Mouse (Mus musculus) layer of hippocampus, adult 9-10 months (tissue): ENCODE data around the gene Alcam.

ENCODE experiments used
- DNase-seq: peaks from one replicate; pipeline ENCODE4 v3.0.0; 2022; ENCODE audit warnings: low spot score

Alcam gene

GRCm38 (mm10) chr16:52443055-52443454, 10.8 kb downstream of the Alcam start:
- DNase-seq: no peak

DNA sequence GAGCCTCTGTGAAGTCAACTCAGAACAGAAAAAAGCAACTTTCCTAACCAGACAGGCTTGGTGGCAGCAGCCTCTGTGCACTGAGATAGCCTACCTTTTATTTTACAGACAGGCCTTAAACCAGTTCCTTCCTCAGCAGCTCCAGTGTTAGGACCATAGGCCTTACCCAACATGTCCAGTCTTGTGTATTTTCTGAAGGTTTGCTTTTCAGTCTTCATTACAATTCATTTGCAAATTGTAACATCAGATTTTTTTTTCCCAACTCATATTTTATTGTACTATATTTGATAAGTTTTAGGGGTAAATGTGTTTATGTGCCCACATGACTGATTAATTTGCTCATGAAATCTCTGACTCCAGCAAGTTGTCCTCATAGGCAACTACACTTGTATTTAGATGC, 14.3 kb downstream of the Alcam start:
- no peak for DNase-seq

DNA sequence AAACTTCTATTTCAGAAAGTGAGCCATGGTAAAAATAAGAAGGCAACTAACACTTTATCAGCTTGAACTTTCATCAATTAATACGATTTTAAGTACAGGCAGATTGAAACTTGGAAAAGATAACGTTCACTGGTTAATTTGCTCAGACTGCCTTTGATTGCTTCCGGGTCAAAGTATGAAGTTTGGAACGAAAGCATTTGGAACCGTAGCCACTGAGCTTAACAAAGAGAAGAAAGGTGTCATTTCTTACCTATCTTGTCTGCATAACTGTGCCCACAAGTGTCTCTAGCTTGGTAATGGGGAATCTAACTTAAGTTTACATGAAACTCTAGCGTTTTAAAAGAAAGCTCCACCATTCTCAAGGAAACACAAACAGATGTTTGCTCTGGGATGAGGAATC, 14.9 kb downstream of the Alcam start:
- DNase-seq: no peak

- no peak for DNase-seq
These were observed 15.5 kb downstream of the Alcam start for GRCm38 (mm10) chr16:52438216-52438904.

DNA sequence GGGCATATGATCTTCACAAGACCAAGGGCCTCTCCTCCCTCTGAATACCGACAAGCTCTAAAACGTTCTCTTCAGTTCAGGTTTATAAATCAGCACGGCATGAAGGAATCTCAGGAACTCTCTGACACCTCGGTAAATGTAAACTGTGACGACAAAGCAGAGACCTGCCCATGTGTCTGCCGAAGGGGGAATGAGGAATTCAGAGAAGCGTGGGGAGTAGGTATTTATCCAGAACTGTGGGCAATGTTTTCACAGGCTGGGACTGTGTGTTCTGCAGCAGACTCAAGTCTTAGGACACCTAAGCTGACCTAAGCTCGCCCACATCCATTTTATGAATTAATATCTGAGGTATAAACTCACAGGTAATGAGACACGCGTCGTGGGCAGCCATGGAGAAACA, 20.7 kb downstream of the Alcam start:
- no peak for DNase-seq

GRCm38 (mm10) chr16:52432072-52432471, 21.8 kb downstream of the Alcam start:
- no peak for DNase-seq

- DNase-seq: no peak
These were observed 22.3 kb downstream of the Alcam start for GRCm38 (mm10) chr16:52431590-52431989.

GRCm38 (mm10) chr16:52430073-52430472, 23.8 kb downstream of the Alcam start:
- DNase-seq: no peak

DNA sequence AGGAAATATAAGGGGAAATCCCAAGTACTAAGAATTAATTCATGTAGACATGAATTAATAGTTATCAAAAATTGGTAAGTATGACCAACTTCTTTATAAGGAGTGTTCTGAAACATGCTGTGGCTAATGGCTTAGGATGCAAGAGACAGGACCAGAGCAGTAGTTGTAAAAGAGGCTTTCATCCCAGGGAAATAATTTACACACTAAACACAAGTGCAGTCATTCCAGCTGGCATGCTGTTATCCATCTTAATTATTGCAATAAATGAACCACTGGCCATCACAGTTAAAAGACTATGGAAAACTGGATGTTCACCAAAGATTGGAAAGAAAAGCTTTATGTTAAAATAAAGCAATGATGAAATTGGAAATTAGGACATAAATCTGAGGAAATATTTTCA, 24.2 kb downstream of the Alcam start:
- no peak for DNase-seq

DNA sequence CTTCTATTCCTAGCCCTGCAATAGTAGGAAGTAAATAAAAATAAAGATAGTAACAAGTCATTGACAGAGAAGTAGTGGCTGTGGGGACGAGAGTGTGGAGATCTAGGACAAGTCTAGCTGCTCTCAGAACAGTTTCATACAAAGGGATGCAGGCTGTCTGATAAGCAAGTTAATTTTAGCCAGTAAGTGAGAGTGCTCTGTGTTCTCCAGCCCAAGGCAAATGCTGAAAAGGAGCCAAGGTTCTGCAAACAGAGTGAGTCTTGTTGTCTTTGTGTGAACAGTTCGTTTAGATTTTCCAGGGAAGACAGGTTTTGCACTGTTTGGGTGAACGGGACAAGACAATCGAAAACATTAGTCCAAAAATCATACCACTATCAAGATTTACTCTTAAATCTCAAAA, 25.4 kb downstream of the Alcam start:
- DNase-seq: no peak

- DNase-seq: no peak
These were observed 35.2 kb downstream of the Alcam start for GRCm38 (mm10) chr16:52418568-52419158.

GRCm38 (mm10) chr16:52417982-52418381, 35.9 kb downstream of the Alcam start:
- no peak for DNase-seq

GRCm38 (mm10) chr16:52417146-52417545, 36.7 kb downstream of the Alcam start:
- DNase-seq: no peak

DNA sequence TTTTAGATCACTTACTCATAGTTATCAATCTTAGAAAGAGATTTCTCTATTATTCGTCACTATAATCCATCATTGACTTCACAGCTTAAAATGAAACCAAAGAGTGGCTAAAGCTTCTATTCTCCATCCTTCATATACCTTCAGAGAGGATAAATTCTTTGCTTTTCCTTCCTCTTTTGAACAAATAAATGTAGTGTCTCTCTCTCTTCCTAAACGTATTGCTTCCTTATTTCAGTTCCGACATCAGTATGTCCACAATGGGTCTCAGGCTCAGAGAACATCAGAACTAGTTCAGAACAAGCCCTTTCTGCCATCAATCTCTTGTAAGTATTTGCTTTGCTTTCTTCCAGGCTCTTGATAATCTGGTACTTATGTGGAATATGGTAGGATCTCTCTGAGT, 40.2 kb downstream of the Alcam start:
- DNase-seq: no peak

DNA sequence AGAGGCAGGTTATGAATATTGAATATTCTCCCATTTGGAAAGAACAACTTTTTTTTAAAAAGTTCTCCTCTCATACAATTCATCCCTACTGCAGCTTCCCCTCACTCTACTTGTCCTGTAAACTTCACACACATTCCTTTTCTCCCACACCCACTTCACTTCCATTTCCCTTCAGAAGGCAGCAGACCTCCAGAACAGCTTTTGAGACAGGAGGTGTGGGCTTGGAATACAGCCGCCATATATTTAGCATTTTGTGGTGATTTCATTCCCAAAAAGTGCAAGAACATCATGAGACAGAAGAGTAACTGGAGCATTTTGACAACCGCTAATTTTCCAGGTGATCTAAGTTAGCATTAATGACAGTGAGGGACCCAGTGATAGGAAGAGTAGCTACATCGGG, 47.8 kb downstream of the Alcam start:
- DNase-seq: no peak

DNA sequence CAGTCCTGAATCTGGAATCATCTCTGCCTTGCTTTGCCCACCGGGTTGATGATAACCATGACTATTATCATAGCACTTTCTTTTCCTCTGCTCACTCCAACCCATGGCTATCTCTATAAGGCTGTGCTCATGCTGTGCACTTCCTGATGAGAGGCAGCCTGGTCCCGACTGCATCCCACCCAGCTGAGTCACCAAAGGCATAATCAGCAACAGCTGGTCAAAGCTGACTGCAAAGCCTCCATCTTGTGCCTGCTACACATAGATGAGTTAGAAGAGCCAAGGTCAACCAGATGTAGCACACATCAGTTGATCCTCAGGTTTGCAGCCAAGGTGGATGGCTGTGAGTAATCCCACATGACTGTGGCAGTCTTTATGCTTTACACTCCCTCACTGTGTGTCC, 48.6 kb downstream of the Alcam start:
- DNase-seq: no peak

- no peak for DNase-seq
These were observed 54.8 kb downstream of the Alcam start for GRCm38 (mm10) chr16:52399112-52399511.

- no peak for DNase-seq
These were observed 67.0 kb downstream of the Alcam start for GRCm38 (mm10) chr16:52386781-52387300.

- DNase-seq: no peak
These were observed 70.3 kb downstream of the Alcam start for GRCm38 (mm10) chr16:52383456-52384185.

GRCm38 (mm10) chr16:52378811-52379597, 74.9 kb downstream of the Alcam start:
- DNase-seq: no peak

- no peak for DNase-seq
These were observed 77.0 kb downstream of the Alcam start for GRCm38 (mm10) chr16:52376827-52377226.

DNA sequence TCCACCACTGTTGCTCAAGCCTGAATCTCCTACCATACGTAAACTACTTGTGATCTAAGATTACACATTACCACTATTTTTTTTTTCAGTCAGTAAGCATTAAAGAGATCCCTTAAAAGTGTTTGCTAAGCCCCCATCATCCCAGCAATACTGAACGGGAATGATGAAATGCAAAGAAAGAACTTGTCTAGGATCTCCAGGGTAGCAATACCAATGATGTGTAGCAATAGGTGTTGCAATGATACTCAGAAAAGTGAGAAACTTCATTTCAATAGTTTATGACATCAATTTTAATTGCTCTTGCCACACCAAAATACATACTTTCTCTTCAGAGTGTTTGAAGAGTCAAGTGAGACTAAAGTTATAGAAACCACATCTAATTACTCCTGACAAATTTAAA, 81.9 kb downstream of the Alcam start:
- no peak for DNase-seq
